Mouse (Mus musculus): ENCODE data around the gene Ifitm2.

GRCm38 (mm10) chr7:140907131-140907530, 48.7 kb downstream of the Ifitm2 start:
- TF ChIP-seq UBTF (IDR thresholded peaks at IDR 0.05; ENCODE audit: low read depth, low read length) (no peak), POLR2A (IDR thresholded peaks at IDR 0.05; ENCODE audit: low read depth, low read length) (no peak), CTCF (conservative IDR thresholded peaks at IDR 0.05 in 1 of 2, IDR thresholded peaks at IDR 0.05 in 1 of 2; ENCODE audit: low read depth in 2 of 2, low read length in 2 of 2) (no peak)
